Mouse (Mus musculus) kidney, postnatal 10 days (tissue): ENCODE results near the gene Enam.
"Not testable (repeated sequence)": the region's sequence is repeated elsewhere in the genome, so short reads cannot be mapped to it uniquely, and the experiment has no call there.

Experiments
- DNase-seq: peaks from one replicate; pipeline ENCODE4 v3.0.0; 2021; ENCODE audit warnings: mixed read lengths

The Enam gene

DNA sequence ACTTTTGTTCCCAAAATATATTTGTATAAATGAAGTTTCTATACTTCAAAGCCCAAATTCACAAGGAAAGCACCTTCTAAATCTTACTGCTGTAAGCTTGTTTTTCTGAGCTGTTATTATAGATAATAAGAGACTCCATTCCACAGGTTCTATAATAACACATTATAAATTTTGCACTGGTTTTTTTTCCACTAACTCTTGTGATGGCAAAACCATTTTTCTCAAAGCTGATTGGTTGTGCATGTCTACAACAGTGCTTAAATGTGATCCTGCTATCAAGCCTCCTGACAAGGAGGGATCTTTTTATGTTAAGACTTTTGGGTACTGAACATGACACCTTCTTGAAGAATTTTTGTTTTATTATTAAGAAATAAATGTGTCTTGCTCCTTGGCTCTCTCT is at the start of gene Enam:
TSS of gene Enam (plus strand) at position 301 of the 400 bp plus-strand sequence.
- no peak for DNase-seq

GRCm38 (mm10) chr5:88455691-88456090 is 32.1 kb upstream of the Enam start, which contains the start of gene Ambn:
Gene Ambn, plus strand, starts transcription at chr5:88455991.
- DNase-seq = no peak

GRCm38 (mm10) chr5:88467471-88467870 is 20.3 kb upstream of the Enam start:
- DNase-seq = no peak

GRCm38 (mm10) chr5:88468807-88469704 is 18.7 kb upstream of the Enam start:
- no peak for DNase-seq

- DNase-seq = no peak
Observed at GRCm38 (mm10) chr5:88489004-88489403, 1.2 kb downstream of the Enam start.

DNA sequence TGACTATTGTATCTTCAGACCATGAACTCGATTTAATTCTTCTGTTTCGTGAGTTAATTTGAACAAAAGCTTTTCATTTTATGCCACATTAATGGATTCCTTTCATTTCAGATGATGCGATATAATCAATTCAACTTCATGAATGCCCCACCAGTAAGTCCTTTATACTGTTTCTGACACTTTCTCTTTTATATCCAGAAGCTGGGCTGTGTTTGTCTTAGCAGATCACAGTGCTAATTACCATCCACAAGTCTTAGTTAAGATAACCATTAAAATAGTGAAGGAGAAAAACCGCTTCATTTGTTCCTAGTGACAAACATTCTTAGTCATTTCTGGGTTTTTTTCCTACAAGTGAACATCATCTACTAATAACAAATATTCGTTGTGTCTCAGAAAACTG is 3.3 kb downstream of the Enam start:
- no peak for DNase-seq

DNA sequence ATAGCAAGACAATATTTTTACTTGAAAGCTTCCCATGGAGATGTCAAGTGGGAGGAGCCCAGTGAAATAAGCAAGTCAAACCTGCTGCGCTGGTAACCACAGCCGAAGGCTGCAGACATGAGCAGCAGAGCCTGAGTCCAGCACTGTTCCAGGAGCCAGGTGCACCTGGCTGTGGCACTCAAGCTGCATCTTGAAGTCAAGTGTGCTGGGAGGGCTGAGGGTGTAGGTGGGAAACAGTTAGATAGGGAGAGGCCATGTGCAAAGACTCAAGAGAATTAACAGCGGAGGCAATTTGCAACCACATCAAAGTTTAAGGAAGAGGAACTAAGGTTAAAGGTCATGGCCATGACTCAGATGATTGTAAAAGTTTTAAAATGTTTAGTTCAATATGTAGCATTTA is 12.0 kb downstream of the Enam start:
- DNase-seq = no peak

DNA sequence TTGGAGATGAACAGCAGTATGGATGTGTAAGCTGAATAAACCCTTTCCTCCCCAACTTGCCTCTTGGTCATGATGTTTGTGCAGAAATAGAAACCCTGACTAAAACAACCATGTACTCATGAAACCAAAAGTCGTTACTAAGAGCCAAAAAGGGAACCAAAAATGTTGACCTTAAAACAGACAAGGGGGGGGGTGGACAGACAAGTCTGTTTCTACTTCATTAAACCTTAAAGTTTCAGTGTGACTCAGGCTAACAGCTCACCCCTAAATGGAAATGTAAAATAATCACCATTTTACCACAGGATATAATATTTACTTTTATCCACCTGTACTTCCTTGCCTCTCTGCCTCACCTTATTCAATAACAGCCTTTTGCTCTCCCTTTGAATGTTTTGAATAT is 20.8 kb downstream of the Enam start:
- no peak for DNase-seq

DNA sequence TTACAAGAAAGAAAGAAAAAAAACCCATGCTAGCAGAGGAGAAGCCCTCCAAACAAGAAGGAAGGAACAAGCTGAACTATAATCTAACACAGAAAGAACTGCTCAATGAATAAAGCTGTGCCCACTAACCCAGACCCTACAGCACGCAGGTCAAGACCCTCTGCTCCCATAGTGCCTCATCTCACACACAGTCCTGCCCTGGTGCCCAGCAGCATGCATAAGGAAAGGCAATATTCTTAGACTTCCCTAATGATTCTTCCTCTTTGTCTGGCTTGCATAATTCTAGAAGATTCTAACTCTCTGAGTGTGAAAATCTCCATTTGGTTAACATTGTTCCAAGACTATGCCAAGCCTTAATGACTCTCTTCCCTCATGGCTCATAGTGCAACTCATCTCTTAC is 21.2 kb downstream of the Enam start:
- no peak for DNase-seq

GRCm38 (mm10) chr5:88519232-88519631 is 31.5 kb downstream of the Enam start:
- DNase-seq = peak; percentile 56

GRCm38 (mm10) chr5:88527657-88528056 is 39.9 kb downstream of the Enam start, which contains the start of gene Jchain:
Gene Jchain, minus strand, starts transcription at chr5:88527891.
- no peak for DNase-seq

DNA sequence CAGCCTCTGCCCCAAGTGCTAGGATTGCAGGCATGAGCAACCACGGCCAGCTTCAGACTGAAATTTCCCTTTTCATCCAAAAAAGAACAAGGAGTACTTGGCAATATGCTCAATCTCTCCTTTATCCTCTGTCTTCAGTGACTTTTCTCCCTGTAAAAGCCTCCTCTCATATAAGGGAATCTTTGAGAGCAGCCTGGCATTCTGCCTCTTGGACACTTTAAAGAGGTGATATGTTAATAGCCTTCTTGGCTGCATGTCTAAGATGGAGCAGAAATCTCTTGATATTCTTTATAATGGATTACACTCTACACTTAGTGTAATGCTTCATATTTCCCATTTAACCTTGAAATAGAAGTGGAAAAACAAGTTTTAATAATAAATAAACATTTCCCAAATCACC is 43.1 kb downstream of the Enam start:
- DNase-seq = no peak

DNA sequence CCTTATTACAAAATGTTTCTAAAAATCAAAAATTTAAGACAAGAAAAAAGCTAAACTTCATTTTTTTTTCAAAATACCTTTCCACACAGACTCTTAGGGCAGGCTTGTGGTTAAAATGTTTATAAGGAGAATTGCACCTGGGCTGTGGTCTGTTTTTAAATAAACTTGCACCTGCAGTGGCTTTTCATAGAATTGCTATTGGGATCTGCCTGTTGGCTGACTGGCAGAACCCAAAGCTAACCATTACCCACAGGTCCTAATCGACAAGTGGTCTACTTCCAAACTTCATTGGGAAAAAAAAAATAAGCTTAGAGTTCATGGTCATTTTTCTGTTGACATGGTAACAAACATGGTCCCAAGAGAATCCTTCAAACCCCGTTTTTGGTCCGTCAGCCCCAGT is 46.9 kb downstream of the Enam start:
- no peak for DNase-seq

- no peak for DNase-seq
Observed at GRCm38 (mm10) chr5:88540845-88541244, 53.1 kb downstream of the Enam start.

GRCm38 (mm10) chr5:88542651-88543282 is 55.0 kb downstream of the Enam start:
- peak; percentile 72 for DNase-seq

- DNase-seq = not testable (repeated sequence)
Observed at GRCm38 (mm10) chr5:88544411-88544810, 56.6 kb downstream of the Enam start.

- no peak for DNase-seq
Observed at GRCm38 (mm10) chr5:88545536-88545935, 57.8 kb downstream of the Enam start.

GRCm38 (mm10) chr5:88553271-88554085 is 65.7 kb downstream of the Enam start:
- no peak for DNase-seq

DNA sequence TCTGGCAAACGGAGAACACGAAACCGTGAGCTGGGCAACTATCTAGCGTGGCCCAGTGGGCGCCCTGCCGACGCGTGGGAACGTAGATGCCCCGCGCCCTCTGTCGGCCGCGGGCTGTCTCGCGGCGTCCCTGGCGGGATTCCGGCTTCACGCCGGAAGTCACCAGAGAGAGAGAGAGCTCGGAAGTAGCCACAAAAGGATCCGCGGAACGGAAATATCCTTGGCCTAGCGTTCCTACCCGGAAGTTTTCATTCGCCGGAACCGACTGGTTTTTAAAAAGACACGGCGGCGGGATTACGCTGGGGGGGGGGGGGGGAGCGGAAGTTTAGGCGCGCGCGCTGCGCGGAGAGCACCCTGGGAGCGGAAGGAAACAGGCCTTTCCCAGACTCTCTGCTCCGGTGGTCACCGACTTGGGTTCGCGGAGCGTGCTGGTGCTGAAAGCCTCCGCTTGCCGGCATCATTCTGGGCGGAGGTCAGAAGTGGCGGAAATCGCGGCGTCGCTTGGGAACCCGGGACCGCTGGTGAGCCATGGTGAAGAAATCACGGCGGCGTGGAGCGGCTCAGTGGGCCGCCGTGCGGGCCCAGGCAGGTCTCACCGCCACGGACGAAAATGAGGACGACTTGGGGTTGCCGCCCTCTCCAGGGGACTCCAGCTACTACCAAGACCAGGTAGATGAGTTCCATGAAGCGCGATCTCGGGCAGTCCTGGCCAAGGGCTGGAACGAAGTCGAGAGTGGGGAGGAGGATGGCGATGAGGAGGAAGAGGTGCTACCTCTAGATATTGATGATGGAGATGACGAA is 66.5 kb downstream of the Enam start, which contains the start of gene Utp3:
TSS of gene Utp3 (plus strand) at position 377 of the 801 bp plus-strand sequence.
- DNase-seq = peak; percentile 96
